Mouse (Mus musculus) intestine, postnatal 0 days (tissue): Measurements from ENCODE around the gene Prph2. TPM values are rescaled to one million over a fixed set of nuclear protein-coding genes. Genes with fewer than 3 reads are reported as not detected.
A peak's percentile ranks its signal among the peaks of the same experiment; 100 is the strongest.

ENCODE experiments used
- ATAC-seq: fragments of 200-750 bp; cut with Nextera tagmentation; 2 replicates; pipeline ENCODE4 v1.8.0; 2017; ENCODE audit warnings: mild to moderate bottlenecking, moderate TSS enrichment, moderate library complexity
- H3K27ac ChIP-seq: fragments of 300-500 bp; sonication (generic); 2 replicates; pipeline ENCODE4 v1.5.1; 2014; ENCODE audit warnings: mild to moderate bottlenecking, low read depth, low read length, moderate library complexity
- H3K27me3 ChIP-seq: fragments of 300-500 bp; sonication (generic); replicated peaks from 2 replicates; pipeline ENCODE4 v1.6.1; 2014; ENCODE audit warnings: low read length, mixed read lengths; ENCODE audit not compliant: control insufficient read depth, insufficient read depth
- H3K36me3 ChIP-seq: fragments of 300-500 bp; sonication (generic); 2 replicates; pipeline ENCODE4 v1.6.1; 2014; ENCODE audit warnings: mild to moderate bottlenecking, moderate library complexity; ENCODE audit not compliant: control insufficient read depth, insufficient read depth
- H3K4me1 ChIP-seq: fragments of 300-500 bp; sonication (generic); replicated peaks from 2 replicates; pipeline ENCODE4 v1.6.1; 2014; ENCODE audit warnings: antibody characterized with exemption, low read length, mixed read lengths; ENCODE audit not compliant: control insufficient read depth, insufficient read depth
- H3K4me2 ChIP-seq: fragments of 300-500 bp; sonication (generic); replicated peaks from 2 replicates; pipeline ENCODE4 v1.6.1; 2014; ENCODE audit warnings: low read depth, mild to moderate bottlenecking, moderate library complexity
- H3K4me3 ChIP-seq: fragments of 300-500 bp; sonication (generic); 2 replicates; pipeline ENCODE4 v1.5.1; 2014; ENCODE audit warnings: low read depth, low read length
- H3K9ac ChIP-seq: fragments of 300-500 bp; sonication (generic); 2 replicates; pipeline ENCODE4 v1.6.1; 2014; ENCODE audit warnings: mild to moderate bottlenecking, low read depth, low read length
- H3K9me3 ChIP-seq: fragments of 300-500 bp; sonication (generic); 2 replicates; pipeline ENCODE4 v1.6.1; 2016; ENCODE audit warnings: mixed run types; ENCODE audit not compliant: control insufficient read depth
- CTCF ChIP-seq: sonication (generic); IDR thresholded peaks from 2 replicates; pipeline ENCODE4 v1.5.1; 2016; ENCODE audit warnings: low read depth, mild to moderate bottlenecking, control low read depth, antibody characterized with exemption, moderate library complexity
- WGBS: fragments of 180-500 bp; shearing (Covaris S2); extraction: QIAGEN DNeasy Blood & Tissue Kit; methylation state at CpG from one replicate; pipeline ENCODE4 v1.1.7; 2014; 5-methylcytosine and 5-hydroxymethylcytosine counted together
- polyA plus RNA-seq: library from polyadenylated mRNA; unstranded; fragments of >200 nt; fragmentation: Nextera tagmentation; extraction: Ambion mirVana; gene quantifications from 2 replicates; pipeline ENCODE4 v1.2.1, GENCODE M21; 2015

The Prph2 gene
- polyA plus RNA-seq, 1 experiment from 2014 or later, result not detected

DNA sequence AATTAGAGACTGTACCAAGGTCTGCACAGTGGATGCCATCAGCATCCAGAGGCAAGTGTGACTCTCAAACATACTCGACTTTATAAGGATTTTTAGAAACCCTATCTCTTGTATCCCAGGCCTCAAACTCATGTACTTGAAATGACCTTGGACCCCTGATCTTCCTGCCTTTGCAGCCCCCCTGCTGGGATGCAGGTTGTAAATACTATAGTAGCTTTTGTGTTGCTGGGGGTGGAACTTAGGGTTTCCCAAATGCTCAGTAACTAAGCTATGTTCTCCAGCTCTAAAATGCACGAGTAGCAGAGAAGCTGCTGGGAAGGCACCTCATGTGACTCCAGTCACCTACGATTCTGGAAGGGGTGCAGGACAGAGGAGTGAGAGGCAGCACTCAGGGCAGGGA, 16.7 kb downstream of the Prph2 start:
- Histone ChIP-seq H3K4me3 (no peak overlapping the region), H3K36me3 (peaks cover 30% of the 10 kb centered on the region), H3K9me3 (no peaks in the 10 kb centered on the region), H3K27ac (no peak overlapping the region), H3K27me3 (no peaks in the 10 kb centered on the region), H3K9ac (no peak overlapping the region), H3K4me1 (no peaks in the 10 kb centered on the region), H3K4me2 (no peak overlapping the region)
- no peak for TF ChIP-seq CTCF
- ATAC-seq, result no peak
- 71% methylated on average over 3 of the region's 3 CpGs for WGBS

DNA sequence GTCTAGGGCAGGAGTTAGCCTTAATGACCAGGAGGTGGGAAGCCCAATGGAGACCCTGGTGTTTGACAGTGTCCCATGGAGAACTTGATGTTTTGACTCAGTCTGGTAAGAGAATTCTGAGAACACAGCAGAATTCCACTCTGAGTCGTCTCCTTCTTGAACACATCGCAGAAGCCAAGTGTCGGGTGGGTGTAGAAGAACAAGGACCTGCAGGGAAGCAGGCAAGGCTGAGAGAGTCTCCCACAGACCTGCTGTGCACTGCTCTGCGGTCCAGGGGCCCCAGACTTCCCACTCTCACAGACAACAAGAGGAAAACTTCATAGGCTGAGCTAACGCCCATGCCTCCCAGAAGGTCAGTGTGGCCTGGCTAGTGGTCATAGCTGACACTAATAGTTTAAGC, 17.5 kb downstream of the Prph2 start:
- TF ChIP-seq CTCF, result no peak
- WGBS, result 89% methylated on average over 5 of the region's 5 CpGs
- H3K4me3 ChIP-seq, result no peak overlapping the region
- no peak overlapping the region for H3K9ac ChIP-seq
- H3K27ac ChIP-seq, result no peak overlapping the region
- H3K9me3 ChIP-seq, result no peaks in the 10 kb centered on the region
- H3K4me2 ChIP-seq, result no peak overlapping the region
- H3K27me3 ChIP-seq, result no peaks in the 10 kb centered on the region
- no peaks in the 10 kb centered on the region for H3K4me1 ChIP-seq
- H3K36me3 ChIP-seq, result peaks cover 38% of the 10 kb centered on the region
- no peak for ATAC-seq

GRCm38 (mm10) chr17:46929277-46929676, 19.0 kb downstream of the Prph2 start:
- H3K27ac ChIP-seq, result no peak overlapping the region

GRCm38 (mm10) chr17:46929897-46930296, 19.6 kb downstream of the Prph2 start:
- no peak for TF ChIP-seq CTCF
- Histone ChIP-seq H3K9me3 (no peaks in the 10 kb centered on the region), H3K27me3 (no peaks in the 10 kb centered on the region), H3K4me1 (no peaks in the 10 kb centered on the region), H3K4me3 (no peak overlapping the region), H3K4me2 (no peak overlapping the region), H3K9ac (no peak overlapping the region), H3K27ac (no peak overlapping the region), H3K36me3 (peaks cover 59% of the 10 kb centered on the region)
- 85% methylated on average over 7 of the region's 7 CpGs for WGBS
- no peak for ATAC-seq

More at GRCm38 (mm10) chr17:46929277-46929676, 19.0 kb downstream of the Prph2 start:
- H3K9me3 ChIP-seq, result no peaks in the 10 kb centered on the region
- no peak overlapping the region for H3K4me3 ChIP-seq
- 72% methylated on average over 12 of the region's 12 CpGs for WGBS
- no peaks in the 10 kb centered on the region for H3K4me1 ChIP-seq
- no peak for ATAC-seq
- no peak overlapping the region for H3K4me2 ChIP-seq
- peaks cover 53% of the 10 kb centered on the region for H3K36me3 ChIP-seq
- H3K27me3 ChIP-seq, result no peaks in the 10 kb centered on the region
- no peak overlapping the region for H3K9ac ChIP-seq
- no peak for TF ChIP-seq CTCF

DNA sequence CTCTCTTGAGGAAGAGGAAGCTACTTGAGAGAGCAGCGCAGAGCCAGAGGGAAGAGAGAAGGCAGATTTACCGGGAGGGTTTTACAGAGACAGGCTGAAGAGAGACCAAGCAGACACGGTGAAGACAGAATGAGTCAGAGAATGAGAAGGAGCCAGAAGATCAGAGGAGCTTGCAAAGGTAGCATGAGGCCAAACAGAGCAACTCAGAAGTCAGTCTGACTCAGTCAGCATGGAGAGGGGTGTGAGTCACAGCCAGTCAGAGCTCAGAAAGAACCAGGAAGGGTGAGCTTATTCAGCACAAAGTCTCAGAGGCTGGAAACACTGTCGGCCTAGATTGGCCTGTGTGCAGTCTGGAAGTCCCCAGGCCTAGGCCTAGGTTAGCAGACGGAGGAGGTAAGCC, 22.7 kb downstream of the Prph2 start:
- Histone ChIP-seq H3K9ac (no peak overlapping the region), H3K4me3 (no peak overlapping the region), H3K4me1 (no peaks in the 10 kb centered on the region), H3K36me3 (peaks cover 90% of the 10 kb centered on the region), H3K9me3 (no peaks in the 10 kb centered on the region), H3K4me2 (no peak overlapping the region), H3K27ac (no peak overlapping the region), H3K27me3 (no peaks in the 10 kb centered on the region)
- WGBS, result 90% methylated on average over 5 of the region's 5 CpGs
- no peak for TF ChIP-seq CTCF
- ATAC-seq, result no peak

- Histone ChIP-seq H3K27me3 (no peaks in the 10 kb centered on the region), H3K27ac (no peak overlapping the region), H3K36me3 (peaks cover 94% of the 10 kb centered on the region), H3K9ac (no peak overlapping the region), H3K4me3 (no peak overlapping the region), H3K4me1 (no peaks in the 10 kb centered on the region), H3K4me2 (no peak overlapping the region), H3K9me3 (no peaks in the 10 kb centered on the region)
- peak; percentile 82 for TF ChIP-seq CTCF
- ATAC-seq, result no peak
- WGBS, result 82% methylated on average over 19 of the region's 19 CpGs
Observed at GRCm38 (mm10) chr17:46933557-46934348, 23.5 kb downstream of the Prph2 start.
